Mouse (Mus musculus): ENCODE measurements around the gene Peak1. TPM values are rescaled to one million over a fixed set of nuclear protein-coding genes. Genes with fewer than 3 reads are reported as not detected.

The Peak1 gene
- polyA plus RNA-seq, 1 experiment: 14.4 TPM

GRCm38 (mm10) chr9:56257227-56258000 lies 160.5 kb downstream of the Peak1 start:
- Histone ChIP-seq H3K4me3 (ENCODE audit: insufficient read depth, poor library complexity, severe bottlenecking) (no peak overlapping the region), H3K36me3 (ENCODE audit: control insufficient read depth, insufficient read depth) (peaks cover 24% of the 10 kb centered on the region), H3ac (ENCODE audit: control insufficient read depth, insufficient read length, low read depth) (no peak overlapping the region), H3K27me3 (ENCODE audit: control insufficient read depth, insufficient read depth, insufficient read length) (no peaks in the 10 kb centered on the region), H3K79me2 (ENCODE audit: control insufficient read depth, insufficient read depth) (peaks cover 11% of the 10 kb centered on the region), H3K79me3 (ENCODE audit: low read depth) (peaks cover 6% of the 10 kb centered on the region)
- TF ChIP-seq CEBPB (IDR thresholded peaks at IDR 0.05; ENCODE audit: low read depth) (peak; percentile 66), FOSL1 (IDR thresholded peaks at IDR 0.05; ENCODE audit: insufficient read depth, low read length, poor library complexity, severe bottlenecking) (no peak)

- Histone ChIP-seq H3K79me3 (ENCODE audit: low read depth) (no peaks in the 10 kb centered on the region), H3K4me3 (ENCODE audit: insufficient read depth, poor library complexity, severe bottlenecking) (no peak overlapping the region), H3K79me2 (ENCODE audit: control insufficient read depth, insufficient read depth) (no peaks in the 10 kb centered on the region), H3K36me3 (ENCODE audit: control insufficient read depth, insufficient read depth) (peaks cover 24% of the 10 kb centered on the region), H3K27me3 (ENCODE audit: control insufficient read depth, insufficient read depth, insufficient read length) (no peaks in the 10 kb centered on the region), H3ac (ENCODE audit: control insufficient read depth, insufficient read length, low read depth) (no peak overlapping the region)
- no peak for TF ChIP-seq MAX (IDR thresholded peaks at IDR 0.05)
- TF ChIP-seq USF1 (IDR thresholded peaks at IDR 0.05; ENCODE audit: low read depth): no peak
- no peak for TF ChIP-seq MYOG (IDR thresholded peaks at IDR 0.05; ENCODE audit: control insufficient read depth, extremely low read depth, insufficient read length)
- no peak for TF ChIP-seq CEBPB (IDR thresholded peaks at IDR 0.05; ENCODE audit: low read depth)
- no peak for TF ChIP-seq MYOD1 (IDR thresholded peaks at IDR 0.05; ENCODE audit: control insufficient read depth, insufficient read length, low read depth)
Measured at GRCm38 (mm10) chr9:56255676-56256432, 162.0 kb downstream of the Peak1 start.

GRCm38 (mm10) chr9:56244336-56244735 lies 173.5 kb downstream of the Peak1 start:
- Histone ChIP-seq H3K79me2 (ENCODE audit: control insufficient read depth, insufficient read depth) (no peaks in the 10 kb centered on the region), H3ac (ENCODE audit: control insufficient read depth, insufficient read length, low read depth) (no peak overlapping the region), H3K27me3 (ENCODE audit: control insufficient read depth, insufficient read depth, insufficient read length) (no peaks in the 10 kb centered on the region), H3K4me3 (ENCODE audit: insufficient read depth, poor library complexity, severe bottlenecking) (no peak overlapping the region), H3K36me3 (ENCODE audit: control insufficient read depth, insufficient read depth) (peaks cover 36% of the 10 kb centered on the region), H3K79me3 (ENCODE audit: low read depth) (peaks cover 4% of the 10 kb centered on the region)
- TF ChIP-seq FOSL1 (IDR thresholded peaks at IDR 0.05; ENCODE audit: insufficient read depth, low read length, poor library complexity, severe bottlenecking): peak; percentile 51
- TF ChIP-seq MAX (IDR thresholded peaks at IDR 0.05): no peak

- TF ChIP-seq MAX (IDR thresholded peaks at IDR 0.05) (no peak), CEBPB (IDR thresholded peaks at IDR 0.05; ENCODE audit: low read depth) (no peak), CTCF (IDR thresholded peaks at IDR 0.05; ENCODE audit: control insufficient read depth, insufficient read depth, insufficient read length) (no peak), MYOG (IDR thresholded peaks at IDR 0.05; ENCODE audit: control insufficient read depth, extremely low read depth, insufficient read length) (no peak), USF1 (IDR thresholded peaks at IDR 0.05; ENCODE audit: low read depth) (no peak), MYOD1 (IDR thresholded peaks at IDR 0.05; ENCODE audit: control insufficient read depth, insufficient read length, low read depth) (no peak), FOSL1 (IDR thresholded peaks at IDR 0.05; ENCODE audit: insufficient read depth, low read length, poor library complexity, severe bottlenecking) (no peak)
- no peaks in the 10 kb centered on the region for H3K79me2 ChIP-seq (ENCODE audit: control insufficient read depth, insufficient read depth)
- H3ac ChIP-seq (ENCODE audit: control insufficient read depth, insufficient read length, low read depth): no peak overlapping the region
- no peaks in the 10 kb centered on the region for H3K27me3 ChIP-seq (ENCODE audit: control insufficient read depth, insufficient read depth, insufficient read length)
- peaks cover 36% of the 10 kb centered on the region for H3K36me3 ChIP-seq (ENCODE audit: control insufficient read depth, insufficient read depth)
- H3K4me3 ChIP-seq (ENCODE audit: insufficient read depth, poor library complexity, severe bottlenecking): no peak overlapping the region
- peaks cover 4% of the 10 kb centered on the region for H3K79me3 ChIP-seq (ENCODE audit: low read depth)
Measured at GRCm38 (mm10) chr9:56243885-56244284, 174.0 kb downstream of the Peak1 start.

GRCm38 (mm10) chr9:56242686-56243085 lies 175.2 kb downstream of the Peak1 start:
- Histone ChIP-seq H3K36me3 (ENCODE audit: control insufficient read depth, insufficient read depth) (peaks cover 36% of the 10 kb centered on the region), H3K79me2 (ENCODE audit: control insufficient read depth, insufficient read depth) (no peaks in the 10 kb centered on the region), H3K27me3 (ENCODE audit: control insufficient read depth, insufficient read depth, insufficient read length) (no peaks in the 10 kb centered on the region), H3K4me3 (ENCODE audit: insufficient read depth, poor library complexity, severe bottlenecking) (no peak overlapping the region), H3K79me3 (ENCODE audit: low read depth) (peaks cover 2% of the 10 kb centered on the region), H3ac (ENCODE audit: control insufficient read depth, insufficient read length, low read depth) (no peak overlapping the region)
- TF ChIP-seq MAX (IDR thresholded peaks at IDR 0.05): no peak
- no peak for TF ChIP-seq MYOG (IDR thresholded peaks at IDR 0.05; ENCODE audit: control insufficient read depth, extremely low read depth, insufficient read length)
- no peak for TF ChIP-seq MYOD1 (IDR thresholded peaks at IDR 0.05; ENCODE audit: control insufficient read depth, insufficient read length, low read depth)
- TF ChIP-seq CTCF (IDR thresholded peaks at IDR 0.05; ENCODE audit: control insufficient read depth, insufficient read depth, insufficient read length): no peak
- TF ChIP-seq USF1 (IDR thresholded peaks at IDR 0.05; ENCODE audit: low read depth): no peak
- TF ChIP-seq FOSL1 (IDR thresholded peaks at IDR 0.05; ENCODE audit: insufficient read depth, low read length, poor library complexity, severe bottlenecking): no peak
- TF ChIP-seq CEBPB (IDR thresholded peaks at IDR 0.05; ENCODE audit: low read depth): no peak

GRCm38 (mm10) chr9:56241076-56241475 lies 176.8 kb downstream of the Peak1 start:
- TF ChIP-seq CTCF (IDR thresholded peaks at IDR 0.05; ENCODE audit: control insufficient read depth, insufficient read depth, insufficient read length): no peak
- TF ChIP-seq MYOG (IDR thresholded peaks at IDR 0.05; ENCODE audit: control insufficient read depth, extremely low read depth, insufficient read length): no peak
- TF ChIP-seq MAX (IDR thresholded peaks at IDR 0.05): no peak
- TF ChIP-seq USF1 (IDR thresholded peaks at IDR 0.05; ENCODE audit: low read depth): no peak
- TF ChIP-seq CEBPB (IDR thresholded peaks at IDR 0.05; ENCODE audit: low read depth): no peak
- TF ChIP-seq MYOD1 (IDR thresholded peaks at IDR 0.05; ENCODE audit: control insufficient read depth, insufficient read length, low read depth): no peak
- TF ChIP-seq FOSL1 (IDR thresholded peaks at IDR 0.05; ENCODE audit: insufficient read depth, low read length, poor library complexity, severe bottlenecking): no peak
- Histone ChIP-seq H3ac (ENCODE audit: control insufficient read depth, insufficient read length, low read depth) (no peak overlapping the region), H3K36me3 (ENCODE audit: control insufficient read depth, insufficient read depth) (peaks cover 40% of the 10 kb centered on the region), H3K79me3 (ENCODE audit: low read depth) (no peaks in the 10 kb centered on the region), H3K4me3 (ENCODE audit: insufficient read depth, poor library complexity, severe bottlenecking) (no peak overlapping the region), H3K27me3 (ENCODE audit: control insufficient read depth, insufficient read depth, insufficient read length) (no peaks in the 10 kb centered on the region), H3K79me2 (ENCODE audit: control insufficient read depth, insufficient read depth) (no peaks in the 10 kb centered on the region)

All from C2C12 (cell line).